Comparison of ENCODE assay signal across 11 mouse cellular contexts in genomic region chr11:3575238-3575637, GRCm38 (mm10). TPM values are rescaled to one million over a fixed set of nuclear protein-coding genes. Genes with fewer than 3 reads are reported as not detected.
A peak's percentile ranks its signal among the peaks of the same experiment; 100 is the strongest.
DNase-seq lines count a peak whose midpoint lies in the region; ATAC-seq and TF ChIP-seq lines count a peak whose summit lies in the region.
"Had no signal": no experiment of that assay in that cellular context is flagged by ENCODE, and none has a peak within 500 bp of the region (broad histone marks: within the 10 kb centered on the region; RNA-seq: fewer than 3 reads in every experiment).

No protein-coding gene starts in this region.

- no peak overlapping the region for H3K9ac ChIP-seq in lung, postnatal 0 days (replicated peaks; ENCODE audit: low read depth)
- H3K9ac ChIP-seq in forebrain, embryonic 14.5 days (ENCODE audit: low read length) = no peak overlapping the region
- H3K9ac ChIP-seq: limb, embryonic 13.5 days; neural tube, embryonic 12.5 days had no signal

- no peak overlapping the region for H3K4me2 ChIP-seq in lung, postnatal 0 days (replicated peaks; ENCODE audit: low read depth, low read length)
- H3K4me2 ChIP-seq in forebrain, embryonic 14.5 days (ENCODE audit: low read length) = no peak overlapping the region
- H3K4me2 ChIP-seq: limb, embryonic 13.5 days; neural tube, embryonic 12.5 days had no signal

- no peak overlapping the region for H3K4me3 ChIP-seq in cortical plate, adult 2 months (ENCODE audit: insufficient read depth, low read length)
- no peak overlapping the region for H3K4me3 ChIP-seq in lung, postnatal 0 days (ENCODE audit: low read depth, low read length)
- H3K4me3 ChIP-seq in forebrain, embryonic 14.5 days (ENCODE audit: low read depth, low read length) = no peak overlapping the region
- H3K4me3 ChIP-seq: limb, embryonic 13.5 days; neural tube, embryonic 12.5 days had no signal

- H3K27ac ChIP-seq in cortical plate, adult 2 months (ENCODE audit: insufficient read depth, low read length) = peak overlapping the region; percentile 63; the same call in 1 of the 2 replicates
- H3K27ac ChIP-seq in lung, postnatal 0 days (ENCODE audit: low read length) = peak overlapping the region; percentile 86
- no peak overlapping the region for H3K27ac ChIP-seq in forebrain, embryonic 14.5 days (ENCODE audit: low read depth, low read length)
- H3K27ac ChIP-seq: limb, embryonic 13.5 days; neural tube, embryonic 12.5 days had no signal

- H3K36me3 ChIP-seq in lung, postnatal 0 days (ENCODE audit: insufficient read depth, low read length) = no peaks in the 10 kb centered on the region
- H3K36me3 ChIP-seq in forebrain, embryonic 14.5 days (ENCODE audit: control insufficient read depth, insufficient read depth, low read length) = no peaks in the 10 kb centered on the region
- H3K36me3 ChIP-seq: limb, embryonic 13.5 days; neural tube, embryonic 12.5 days had no signal

- peak; percentile 26 for ATAC-seq in lung, postnatal 0 days
- ATAC-seq in forebrain, embryonic 14.5 days = no peak
- no peak for ATAC-seq in erythroid progenitor cell, adult 5-6 weeks (replicated peaks; ENCODE audit: low FRiP score, poor library complexity, severe bottlenecking)

- no peak for TF ChIP-seq EP300 in lung, postnatal 0 days (IDR thresholded peaks at IDR 0.05)

- TF ChIP-seq POLR2A in cortical plate, adult 2 months (IDR thresholded peaks at IDR 0.05; ENCODE audit: extremely low read depth, insufficient read depth, low read length) = no peak

- H3K9me3 ChIP-seq in lung, postnatal 0 days (ENCODE audit: low read length) = no peaks in the 10 kb centered on the region
- H3K9me3 ChIP-seq in forebrain, embryonic 14.5 days (replicated peaks; ENCODE audit: control insufficient read depth, low read length) = no peaks in the 10 kb centered on the region
- H3K9me3 ChIP-seq: limb, embryonic 13.5 days; neural tube, embryonic 12.5 days had no signal

- intact Hi-C loops in left cerebral cortex, postnatal 4 days (cut with DNase I) = no loop called here

- peak; percentile 13 for DNase-seq in gastrocnemius, adult 18-20 months (ENCODE audit: low spot score)
- DNase-seq in gastrocnemius, postnatal 4 days (ENCODE audit: low spot score in 2 of 2) = no peak
- DNase-seq in kidney, adult 11 months = peak; percentile 68
- DNase-seq in lung, postnatal 0 days (ENCODE audit: low spot score) = peak; percentile 62
- no peak for DNase-seq in forebrain, embryonic 14.5 days (ENCODE audit: low spot score)
- no peak for DNase-seq in left cerebral cortex, postnatal 4 days
- DNase-seq: thymus, postnatal 4 days had no signal

- no peak for TF ChIP-seq CTCF in cortical plate, adult 2 months (IDR thresholded peaks at IDR 0.05; ENCODE audit: extremely low read depth, insufficient read depth, low read length)
- no peak for TF ChIP-seq CTCF in lung, postnatal 0 days (IDR thresholded peaks at IDR 0.05)

- no peaks in the 10 kb centered on the region for H3K4me1 ChIP-seq in cortical plate, adult 2 months (ENCODE audit: control insufficient read depth, insufficient read depth, low read length)
- peaks cover 4% of the 10 kb centered on the region; the same call in 1 of the 2 replicates for H3K4me1 ChIP-seq in lung, postnatal 0 days (ENCODE audit: insufficient read depth, low read depth, low read length)
- no peaks in the 10 kb centered on the region for H3K4me1 ChIP-seq in forebrain, embryonic 14.5 days (ENCODE audit: control insufficient read depth, insufficient read depth, low read length)

- WGBS in lung, postnatal 0 days = 22% methylated on average over 3 of the region's 3 CpGs
- WGBS in forebrain, embryonic 14.5 days = 57% methylated on average over 3 of the region's 3 CpGs

- H3K27me3 ChIP-seq in lung, postnatal 0 days (replicated peaks; ENCODE audit: insufficient read depth, low read length) = no peaks in the 10 kb centered on the region
- H3K27me3 ChIP-seq in forebrain, embryonic 14.5 days (replicated peaks; ENCODE audit: control insufficient read depth, insufficient read depth, low read length) = no peaks in the 10 kb centered on the region
- H3K27me3 ChIP-seq: limb, embryonic 13.5 days; neural tube, embryonic 12.5 days had no signal

RNA-seq across cellular contexts. Expression of gene Smtn, which starts 34.8 kb away (rescaled TPM):
- 10 to 100 TPM; 79.9 to 89.7 TPM for total RNA-seq in gastrocnemius, adult 18-20 months (2021)
- 100 to 1,000 TPM; 283 to 313 TPM for total RNA-seq in gastrocnemius, postnatal 4 days (2021)
- polyA plus RNA-seq in cortical plate, adult 2 months (2012; rRNA removed) = 4.9 and 5.4 TPM in 2 replicates
- polyA plus RNA-seq in lung, postnatal 0 days (2015; fragmentation: Nextera tagmentation; extraction: Ambion mirVana) = 47.6 and 51.1 TPM in 2 replicates
- polyA plus RNA-seq in forebrain, embryonic 14.5 days (2014; fragmentation: Nextera tagmentation; extraction: Ambion mirVana) = 11.6 and 16.4 TPM in 2 replicates
- total RNA-seq in left cerebral cortex, postnatal 4 days (2021) = 10 to 100 TPM; 15.0 to 17.6 TPM
- 6.1 TPM in 1 of 2 replicates, not detected in the other for total RNA-seq in erythroid progenitor cell, adult 5-6 weeks (2015; ENCODE audit: low replicate concordance)
- total RNA-seq in erythroid progenitor cell, adult 5-6 weeks (2017; ENCODE audit: low replicate concordance) = 0.39 and 2.9 TPM in 2 replicates

Comparison
In these comparisons a context has a peak if more than half of its experiments do, and no peak if none do; other contexts are left out.
1. DNase-seq: peak in gastrocnemius, adult 18-20 months (single experiment), kidney, adult 11 months (single experiment) and lung, postnatal 0 days (single experiment); none in gastrocnemius, postnatal 4 days (0 of 2), forebrain, embryonic 14.5 days (single experiment) and left cerebral cortex, postnatal 4 days (single experiment).
2. RNA of gene Smtn, which starts 34.8 kb away (total RNA-seq): 283 to 313 TPM in gastrocnemius, postnatal 4 days and 79.9 to 89.7 TPM in gastrocnemius, adult 18-20 months; 15.0 to 17.6 TPM in left cerebral cortex, postnatal 4 days and 0.39 to 6.1 TPM in erythroid progenitor cell, adult 5-6 weeks; every median in the first group is over 4 times any median in the second.